Mouse (Mus musculus) T-helper 17 cell (primary cell): Measurements from ENCODE around the gene Thoc5.

Experiments used
- in situ Hi-C, 2 experiments: fragments of 300-600 bp; cut with MboI, MseI; formaldehyde crosslinking; loops; 1 replicate in 1 of 2; 2 replicates in 1 of 2; pipeline ENCODE4 v1.15.1; 2025; ENCODE audit warnings: high pct_unique_total_duplicates in 2 of 2

The Thoc5 gene

DNA sequence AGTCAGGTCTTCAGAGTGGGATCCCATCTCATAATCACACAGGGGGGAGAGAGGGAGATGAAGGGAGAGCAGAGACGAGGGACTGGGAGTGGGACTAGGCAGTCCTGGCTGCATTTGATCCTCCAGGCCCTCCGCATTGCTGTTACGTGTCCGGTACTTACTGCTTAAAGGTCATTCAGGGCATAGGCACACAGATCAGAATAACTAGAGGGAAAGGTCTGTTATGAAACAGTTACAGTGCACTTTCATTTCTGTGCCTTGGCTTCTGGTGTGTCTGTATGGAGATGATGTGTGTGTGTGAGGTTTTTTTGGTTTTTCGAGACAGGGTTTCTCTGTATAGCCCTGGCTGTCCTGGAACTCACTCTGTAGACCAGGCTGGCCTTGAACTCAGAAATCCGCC is 11.1 kb downstream of the Thoc5 start:
- in situ Hi-C loops = no loop called here

DNA sequence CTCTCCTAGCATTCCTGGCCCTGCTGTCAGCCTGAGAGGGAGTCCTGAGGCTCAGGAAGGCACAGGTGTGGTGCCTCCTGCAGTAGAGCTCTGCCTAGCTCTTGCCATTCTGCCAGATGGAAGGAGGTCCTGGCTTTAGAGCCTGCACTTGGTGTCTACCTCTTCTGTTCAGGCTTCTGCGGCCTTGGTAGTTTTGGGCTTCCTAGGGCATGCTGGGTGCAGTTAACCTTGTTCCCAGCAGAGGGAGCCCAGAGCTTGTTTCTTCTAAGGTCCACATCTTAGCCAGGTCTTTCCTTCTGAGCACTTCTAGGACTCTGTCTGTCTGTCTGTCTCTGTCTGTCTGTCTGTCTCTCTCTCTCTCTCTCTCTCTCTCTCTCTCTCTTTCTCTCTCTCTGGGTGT is 20.9 kb downstream of the Thoc5 start:
- in situ Hi-C loops = loop anchor here (5.0 to 10.0 kb wide), 2 partner anchors 56 to 419 kb away; no protein-coding TSS in a partner anchor

DNA sequence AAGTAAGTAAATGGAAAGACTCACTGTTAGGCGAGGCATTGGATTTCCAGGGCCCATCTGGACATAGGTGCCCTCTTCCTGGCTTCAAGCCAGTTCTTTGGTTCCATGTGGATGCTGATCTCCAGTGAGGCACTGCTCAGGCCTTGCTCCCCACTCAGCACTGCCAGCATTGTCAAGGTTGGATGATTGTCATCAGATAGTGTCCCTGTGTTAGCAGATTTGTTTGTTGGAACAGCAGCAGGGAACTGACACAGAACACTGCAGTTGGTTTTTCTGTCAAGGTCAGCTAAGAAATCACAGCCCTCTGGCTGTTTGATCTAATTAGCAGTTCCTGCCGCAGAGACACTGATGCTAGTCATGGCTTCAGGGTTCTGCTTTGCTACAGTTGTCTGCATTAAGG is 26.2 kb downstream of the Thoc5 start:
- in situ Hi-C loops = no loop called here

DNA sequence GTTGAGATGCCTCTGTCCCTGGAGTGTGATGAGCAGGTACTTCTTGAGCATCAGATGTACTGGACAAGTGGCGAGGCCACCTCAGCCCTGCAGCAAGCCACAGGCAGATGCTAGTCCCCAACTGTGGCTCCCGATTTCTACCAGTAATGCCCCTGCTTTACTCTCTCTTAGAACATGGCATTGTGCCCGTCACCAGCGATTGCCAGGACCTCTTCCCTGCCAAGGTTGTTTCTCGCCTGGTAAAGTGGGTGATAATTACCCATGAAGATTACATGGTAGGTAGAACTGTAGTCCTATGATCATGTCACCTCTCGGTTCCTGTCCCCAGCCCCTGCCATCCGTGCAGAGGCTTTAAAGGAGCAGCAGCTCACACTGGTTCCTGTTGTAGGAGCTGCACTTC is 26.6 kb downstream of the Thoc5 start:
- in situ Hi-C loops = no loop called here

DNA sequence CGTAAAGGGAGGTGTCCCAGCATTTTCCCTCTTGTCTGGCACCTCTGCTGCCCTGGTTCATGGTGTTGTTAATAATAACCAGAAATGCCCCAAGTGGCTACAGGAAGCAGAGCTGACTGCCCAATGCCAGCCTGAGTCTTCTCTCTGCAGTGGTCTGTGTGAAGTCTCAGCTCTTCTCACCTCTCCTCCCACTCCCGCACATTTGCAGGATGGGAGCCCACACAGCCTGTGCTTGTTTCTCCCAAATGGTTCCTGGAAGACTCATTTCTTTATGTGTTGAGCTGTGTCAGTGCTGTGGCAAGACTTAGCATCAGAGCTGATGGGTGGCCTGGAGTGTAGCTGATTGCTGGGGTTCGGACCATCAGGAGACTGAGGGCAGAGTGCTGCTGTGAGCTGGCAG is 32.1 kb downstream of the Thoc5 start:
- in situ Hi-C loops = no loop called here

DNA sequence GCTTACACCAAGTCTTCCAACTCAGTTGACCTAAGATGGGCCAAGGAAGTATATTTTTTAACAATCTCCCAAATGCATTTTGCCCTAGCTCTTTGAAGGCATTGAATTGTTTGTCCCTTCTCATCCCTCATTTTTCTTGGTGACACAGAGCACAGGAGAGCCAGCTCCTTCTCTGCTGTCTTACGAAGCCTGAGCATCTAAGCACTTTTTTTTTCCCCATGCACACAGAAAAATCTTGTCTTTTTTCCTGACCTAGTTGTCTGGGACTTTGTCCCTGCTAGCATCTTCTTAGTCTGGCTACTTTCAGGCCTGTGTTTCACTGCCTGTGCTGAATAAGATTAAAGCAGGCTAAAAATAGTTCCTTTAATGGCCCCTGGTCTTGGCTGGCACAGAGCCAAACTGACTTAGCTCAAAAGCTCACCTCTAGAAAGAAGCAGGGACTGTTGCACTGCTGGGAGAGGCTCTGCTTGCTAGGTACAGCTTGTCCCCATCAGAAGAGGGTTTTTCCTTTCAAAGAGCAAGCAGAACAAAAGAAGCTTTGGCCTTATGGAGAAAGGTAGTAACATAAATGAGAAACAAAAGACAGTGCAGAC is 36.0 kb downstream of the Thoc5 start:
- in situ Hi-C loops = no loop called here

DNA sequence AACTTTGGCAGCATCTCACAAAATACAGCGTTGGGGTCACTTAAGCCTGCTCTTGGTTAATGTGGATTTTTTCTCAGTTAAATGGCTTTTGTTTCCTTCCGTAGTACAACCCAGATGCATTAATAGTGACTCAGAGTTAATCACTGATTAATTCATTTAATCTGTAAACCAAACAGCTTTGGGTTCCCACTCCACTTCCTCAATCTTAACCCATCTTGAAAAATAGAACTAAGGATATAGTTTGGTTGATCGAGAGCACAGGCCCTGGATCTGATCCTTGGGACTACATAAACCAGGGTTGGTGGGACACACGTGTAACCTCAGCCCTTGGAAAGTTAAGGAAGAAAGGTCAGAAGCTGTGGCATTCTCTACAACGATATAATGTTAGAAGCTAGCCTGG is 41.1 kb downstream of the Thoc5 start:
- in situ Hi-C loops = no loop called here

DNA sequence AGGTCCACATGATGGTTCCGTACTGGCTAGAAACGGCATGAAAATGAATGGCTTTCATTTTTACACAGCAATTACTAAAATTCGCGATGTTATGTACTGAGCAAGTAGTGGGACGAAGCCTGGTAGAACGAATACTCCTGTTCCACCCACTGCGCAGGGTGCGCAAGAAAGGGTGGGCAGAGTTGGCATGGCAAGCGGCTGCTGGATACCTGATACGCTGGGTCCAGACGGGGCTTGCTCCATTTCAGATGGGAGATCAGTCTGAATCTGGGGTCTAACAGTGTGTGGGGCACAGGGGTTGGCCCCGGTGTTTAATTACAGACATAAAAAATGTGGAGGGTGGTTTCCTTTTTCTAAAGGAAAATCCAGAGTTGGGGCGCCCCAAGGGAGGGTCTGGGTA is 51.4 kb downstream of the Thoc5 start:
- in situ Hi-C loops = no loop called here

DNA sequence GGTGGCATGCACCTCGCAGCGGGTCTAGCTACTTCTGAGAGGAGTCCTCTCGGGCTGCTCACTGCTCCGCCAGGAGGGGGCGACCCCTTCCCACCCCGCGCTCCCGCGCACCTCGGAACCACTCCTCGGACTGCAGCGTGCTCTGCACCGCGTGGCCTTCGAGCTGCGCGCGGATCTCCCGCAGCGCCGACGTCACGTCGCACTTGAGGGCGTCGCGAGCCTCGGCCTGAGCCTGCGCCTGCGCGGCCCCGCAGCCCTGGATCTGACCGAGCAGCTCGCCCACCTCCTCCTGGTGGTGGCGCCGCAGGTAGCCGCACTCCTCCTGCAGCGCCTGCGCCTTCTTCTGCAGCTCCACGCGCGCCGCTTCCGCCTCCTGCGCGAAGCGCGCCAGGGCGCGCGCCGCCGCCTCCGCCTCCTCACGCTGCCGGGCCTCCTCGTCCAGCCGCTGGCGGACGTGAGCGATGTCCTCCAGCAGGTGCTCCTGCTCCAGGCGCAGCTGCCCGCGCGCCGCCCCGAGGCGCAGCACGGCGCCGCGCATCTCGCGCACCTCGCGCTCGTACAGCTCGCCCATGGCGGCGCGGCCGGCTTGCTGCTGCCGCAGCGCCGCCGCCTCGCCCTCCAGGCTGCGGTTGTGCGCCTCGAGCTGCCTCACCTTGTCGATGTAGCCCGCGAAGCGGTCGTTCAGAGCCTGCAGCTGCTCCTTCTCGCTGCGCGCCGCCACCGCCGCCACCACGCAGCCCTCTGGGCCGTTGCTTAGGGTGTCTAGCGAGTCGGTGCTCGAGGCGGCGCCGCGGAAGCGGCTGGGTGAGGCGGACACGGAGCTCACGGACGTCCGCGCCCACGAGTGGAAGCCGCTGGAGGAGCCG is 52.1 kb downstream of the Thoc5 start:
- in situ Hi-C loops = no loop called here

DNA sequence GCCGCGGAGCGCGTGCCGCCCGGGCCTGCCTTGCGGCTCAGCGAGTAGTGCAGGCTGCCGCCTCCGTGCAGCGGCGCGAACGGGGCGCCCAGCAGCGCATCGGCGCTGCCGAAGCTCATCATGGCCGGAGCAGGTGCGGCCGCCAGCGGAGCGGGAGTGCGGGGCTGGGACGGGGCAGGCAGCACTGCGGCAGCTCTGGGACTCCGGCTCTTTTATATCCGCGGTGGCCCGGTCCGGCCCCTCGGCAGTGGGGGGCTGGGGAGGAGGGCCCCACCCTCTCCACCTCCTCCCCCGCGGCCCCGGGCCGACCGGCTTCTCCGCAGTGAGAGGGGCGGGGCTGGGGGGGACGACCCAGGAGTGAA is 52.7 kb downstream of the Thoc5 start, which contains the start of gene Nefh:
Nefh (minus strand) TSS at position 252 of the 362 bp plus-strand sequence.
- in situ Hi-C loops = no loop called here

DNA sequence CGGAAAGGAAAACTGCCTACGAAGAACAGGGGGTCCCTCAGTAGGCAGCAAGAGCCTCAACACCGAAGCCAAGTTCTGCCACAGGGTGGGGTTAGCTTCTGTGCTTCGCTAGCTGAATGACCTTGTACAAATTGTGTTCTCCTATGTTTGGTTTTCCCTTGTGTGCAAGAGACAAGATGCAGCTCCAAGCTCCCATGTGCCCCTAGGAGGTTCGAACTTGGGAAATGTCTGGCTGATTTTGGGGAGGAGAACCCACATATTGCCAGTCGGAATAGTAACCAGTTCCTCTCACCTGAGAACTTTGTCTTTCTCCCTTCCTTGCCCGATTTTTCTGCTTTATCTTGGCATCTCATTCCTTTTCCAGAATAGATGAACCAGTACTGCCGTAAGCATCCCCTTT is 53.7 kb downstream of the Thoc5 start:
- in situ Hi-C loops = no loop called here

DNA sequence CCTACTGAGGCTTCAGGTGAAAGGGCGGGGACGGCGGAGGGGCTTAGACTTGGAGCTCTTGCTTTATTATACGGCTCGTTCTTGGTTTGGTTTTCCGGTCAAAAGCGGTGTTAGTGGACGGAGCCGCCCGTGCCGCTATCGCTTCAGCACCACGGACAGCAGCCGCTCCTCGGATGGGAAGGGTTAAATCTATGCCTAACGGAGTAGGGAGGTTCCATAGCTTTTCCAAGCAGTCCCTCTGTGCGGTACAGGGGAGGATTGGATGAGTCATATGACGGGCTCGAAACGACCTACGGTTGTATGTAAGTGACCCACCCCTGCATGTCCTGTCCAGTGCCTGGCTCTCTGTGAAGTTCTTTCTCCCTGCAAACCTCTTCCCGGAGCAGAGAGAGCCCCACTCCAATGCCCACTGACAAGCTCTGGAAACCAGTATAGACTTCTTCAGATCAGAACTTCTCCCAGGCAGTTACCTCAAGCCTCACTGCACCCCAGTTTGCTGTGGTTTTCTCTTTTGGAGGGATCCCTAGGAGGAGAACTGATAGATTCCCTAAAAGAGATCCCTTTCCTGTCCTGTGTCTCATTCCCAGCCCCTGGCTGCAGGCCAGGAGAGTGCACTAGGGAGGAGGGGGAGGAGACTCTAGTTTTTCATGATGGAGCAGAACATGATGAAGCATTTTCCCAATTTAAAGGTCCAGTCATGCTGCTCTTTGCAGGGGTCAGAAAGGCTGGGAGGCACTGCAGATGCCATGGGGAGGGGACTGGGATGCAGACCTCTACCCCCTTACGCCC is 54.3 kb downstream of the Thoc5 start:
- in situ Hi-C loops = no loop called here

DNA sequence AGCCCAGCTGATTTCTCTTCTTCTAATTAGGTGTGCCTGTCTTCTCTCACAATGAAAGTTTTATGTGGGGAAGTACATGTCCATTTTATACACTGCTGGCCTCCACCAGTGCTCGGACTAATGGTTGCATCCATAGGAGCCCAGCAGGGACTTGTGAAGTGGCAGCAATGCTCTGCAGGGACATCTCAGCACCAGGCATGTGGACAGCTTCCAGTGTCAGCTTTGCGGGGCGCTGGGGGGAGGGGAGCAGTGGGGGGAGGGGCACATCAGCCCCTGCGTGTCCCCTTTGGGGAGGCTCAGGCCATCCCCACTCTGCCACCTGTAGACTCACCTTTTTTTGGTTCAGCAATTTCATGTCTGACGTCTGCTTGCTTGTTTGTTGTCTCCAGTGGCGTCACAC is 58.3 kb downstream of the Thoc5 start:
- in situ Hi-C loops = no loop called here

DNA sequence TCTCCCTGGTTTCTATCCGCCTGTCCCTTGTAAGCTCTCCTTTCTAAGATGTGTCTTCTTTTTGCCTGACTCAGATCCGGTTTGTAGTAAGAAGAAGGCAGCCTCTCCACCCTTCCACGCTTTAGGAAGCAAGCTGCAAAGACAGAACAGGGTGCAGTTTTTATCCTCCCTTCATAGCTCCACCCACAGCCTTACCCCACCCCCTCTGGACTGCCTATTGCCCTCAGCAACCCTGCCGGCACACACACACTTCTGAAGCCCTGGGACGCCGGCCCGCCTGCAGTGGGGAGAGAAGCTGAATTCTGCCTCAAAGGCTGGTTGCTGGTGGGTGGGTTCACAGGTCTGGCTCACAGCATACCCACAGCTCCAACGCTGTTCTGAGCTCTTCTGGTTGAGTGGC is 58.8 kb downstream of the Thoc5 start:
- in situ Hi-C loops = no loop called here

DNA sequence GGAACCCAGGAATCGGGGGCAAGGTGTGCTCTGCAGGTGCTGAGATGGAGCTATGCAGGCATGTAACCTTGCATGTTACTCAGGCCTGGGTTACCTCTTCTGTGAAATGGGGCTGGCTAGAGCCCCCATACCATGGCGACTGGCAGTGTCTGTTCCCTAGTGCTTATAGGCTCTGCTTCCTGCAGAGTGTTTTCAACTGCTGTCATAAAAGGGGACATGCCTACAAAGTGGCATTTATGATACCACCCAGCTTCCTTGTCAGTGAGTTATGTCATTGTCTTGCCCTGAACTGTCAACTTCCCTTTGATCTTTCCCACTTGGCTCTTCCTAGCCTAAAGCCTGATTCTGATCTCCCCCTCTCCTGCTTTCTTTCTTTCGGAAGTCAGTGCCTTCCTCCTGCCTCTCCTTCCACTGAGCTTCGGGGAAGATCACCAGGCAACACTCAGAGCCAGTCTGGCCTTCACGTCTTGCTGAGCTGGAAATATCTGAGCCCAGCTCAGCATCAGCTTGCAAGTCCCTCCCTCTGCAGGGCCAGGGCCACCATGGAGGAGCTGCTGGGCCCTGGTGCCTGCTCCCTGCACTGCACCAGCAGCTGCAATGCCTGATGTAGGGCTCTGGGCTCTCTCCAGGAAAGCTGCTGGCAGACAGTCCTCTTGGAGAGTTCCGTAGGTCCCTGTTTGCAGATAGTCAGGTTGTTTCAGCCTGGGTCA is 68.1 kb downstream of the Thoc5 start:
- in situ Hi-C loops = no loop called here

DNA sequence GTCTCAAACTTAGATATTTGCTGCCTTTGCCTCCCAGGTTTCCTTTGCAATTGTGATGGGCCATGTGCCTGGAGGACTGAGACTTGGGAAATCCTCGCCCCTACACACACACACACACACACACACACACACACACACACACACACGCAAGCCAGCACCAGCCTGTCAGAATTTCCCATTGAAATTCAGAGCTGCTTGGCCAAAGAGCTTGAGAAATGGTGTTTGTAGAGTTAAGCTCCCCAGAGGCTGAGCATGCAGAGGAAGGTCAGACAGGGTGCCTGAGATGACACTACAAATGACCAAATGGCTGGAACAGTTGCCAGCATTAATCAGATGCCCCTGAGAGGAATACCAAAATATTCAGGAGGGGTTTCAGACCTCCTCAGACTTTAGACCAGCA is 71.2 kb downstream of the Thoc5 start:
- in situ Hi-C loops = no loop called here

DNA sequence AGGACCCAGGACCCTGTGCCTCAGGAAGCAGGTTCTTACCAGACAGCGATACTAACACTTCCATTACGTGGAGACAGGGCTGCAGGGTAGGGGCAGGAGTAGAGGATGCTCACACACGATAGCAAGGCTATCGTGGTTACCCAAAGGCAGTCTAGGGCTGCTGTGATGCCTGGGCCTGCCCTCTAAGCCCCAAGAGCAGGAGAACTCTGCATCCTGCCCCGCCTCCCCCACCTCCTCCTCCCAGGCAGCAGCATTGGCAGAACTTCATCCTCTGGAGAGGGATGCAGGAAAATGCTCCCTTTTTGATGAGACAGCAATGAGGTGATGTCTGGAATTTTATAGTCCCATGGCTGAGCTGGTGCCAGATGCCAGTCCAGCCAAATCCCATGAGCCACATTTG is 71.8 kb downstream of the Thoc5 start:
- in situ Hi-C loops = no loop called here

DNA sequence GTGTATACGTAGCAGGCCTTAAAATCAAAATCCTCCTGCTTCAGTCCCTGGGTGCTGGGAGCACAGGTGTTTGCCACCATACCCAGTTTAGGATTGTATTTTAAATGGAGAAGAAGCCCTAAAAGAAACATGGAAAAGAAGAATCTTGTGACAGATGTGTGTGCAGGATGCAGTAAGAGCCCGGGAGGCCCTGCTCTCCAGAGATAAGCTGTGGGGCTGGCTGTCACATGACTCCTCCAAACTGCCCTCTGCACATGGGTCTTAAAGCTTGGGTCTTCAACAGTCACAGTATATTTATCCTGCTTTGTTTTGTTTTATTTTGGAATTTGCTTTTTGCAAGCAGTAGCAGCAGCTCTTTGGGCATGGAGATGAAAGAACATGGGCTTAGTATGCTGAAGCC is 72.4 kb downstream of the Thoc5 start:
- in situ Hi-C loops = no loop called here

DNA sequence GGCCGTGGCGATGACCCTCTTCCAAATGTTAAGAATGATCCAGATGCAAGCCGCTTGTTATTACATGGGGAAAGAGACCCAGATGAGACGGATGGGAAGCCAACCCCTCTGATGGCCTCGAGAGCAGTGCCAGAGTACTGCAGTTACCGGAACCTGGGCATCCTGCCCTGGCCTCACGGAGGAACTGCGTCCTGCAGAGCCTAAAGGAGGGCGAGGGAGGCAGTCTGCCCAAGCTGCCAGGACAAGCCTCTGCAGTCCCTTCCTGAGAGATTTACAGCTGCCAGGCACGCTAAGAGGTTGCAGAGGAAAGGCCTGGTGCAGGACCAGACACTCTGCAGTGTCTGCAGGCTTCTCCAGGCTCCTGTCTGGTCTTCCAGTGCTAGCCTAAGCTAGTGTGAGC is 73.3 kb downstream of the Thoc5 start:
- in situ Hi-C loops = no loop called here

DNA sequence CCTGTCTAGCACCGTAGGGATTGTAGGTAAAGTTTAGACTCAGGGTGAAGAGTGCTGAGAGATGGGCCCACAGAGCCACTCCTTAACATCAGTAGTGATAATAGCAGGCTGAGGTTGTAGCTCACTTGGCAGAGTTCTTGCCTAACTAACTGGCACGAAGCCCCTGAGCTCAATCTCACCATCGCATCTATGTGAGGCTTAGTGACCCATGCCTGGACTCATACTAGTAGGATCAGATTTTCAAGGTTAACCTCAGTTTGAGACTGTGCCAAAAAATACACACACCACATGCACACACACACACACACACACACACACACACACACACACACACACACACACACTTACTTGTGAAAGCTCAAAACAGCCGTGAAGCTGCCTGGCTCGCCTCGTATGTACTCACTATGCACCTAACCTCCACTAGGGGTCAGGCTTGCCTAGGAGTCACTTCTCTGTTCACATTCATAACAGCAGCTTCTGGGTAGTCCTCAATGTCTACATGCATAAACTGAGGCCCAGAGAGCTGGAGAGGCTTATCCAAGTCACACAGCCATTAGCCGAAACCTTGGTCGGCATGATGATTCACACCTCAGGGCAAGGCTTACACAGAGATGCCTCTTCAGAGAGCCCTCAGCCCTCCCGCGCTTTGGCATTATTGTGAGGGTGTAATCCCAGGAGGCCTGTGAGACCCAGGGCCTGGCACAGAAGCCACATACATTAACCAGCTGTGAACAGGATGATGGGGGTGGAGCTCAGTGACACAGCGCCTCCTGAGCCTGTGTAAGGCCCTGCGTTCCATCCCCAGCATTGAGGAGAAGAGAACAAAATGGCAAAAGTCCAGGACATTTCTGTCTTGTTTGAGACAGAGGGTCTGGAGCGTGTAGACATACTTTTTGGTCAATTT is 78.1 kb downstream of the Thoc5 start:
- in situ Hi-C loops = loop anchor here (5.0 kb wide), 1 partner anchor 56 kb away; no protein-coding TSS in a partner anchor

DNA sequence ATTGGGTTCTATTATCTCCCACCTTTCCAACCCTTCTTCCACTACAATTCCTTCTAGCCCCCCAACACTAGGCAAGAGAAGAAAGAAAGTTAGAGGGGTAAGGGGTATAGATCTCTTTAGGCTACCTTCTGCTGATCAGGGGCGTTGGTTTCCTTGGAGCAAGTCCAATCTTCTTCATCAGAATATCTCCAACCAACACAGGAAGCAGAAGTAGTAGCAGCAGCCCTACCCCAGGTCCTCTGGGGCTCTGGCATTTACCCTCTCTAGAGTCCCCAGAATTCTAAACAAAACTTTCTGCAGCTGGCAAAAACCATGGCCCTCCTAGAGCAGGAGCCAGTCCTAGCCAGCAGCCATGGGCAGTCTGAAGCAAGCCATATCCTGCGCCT is 78.7 kb downstream of the Thoc5 start:
- in situ Hi-C loops = loop anchor here (5.0 kb wide), 1 partner anchor 57 kb away; no protein-coding TSS in a partner anchor
